15 mouse cellular contexts compared by ENCODE assay signal in the genomic region with DNA sequence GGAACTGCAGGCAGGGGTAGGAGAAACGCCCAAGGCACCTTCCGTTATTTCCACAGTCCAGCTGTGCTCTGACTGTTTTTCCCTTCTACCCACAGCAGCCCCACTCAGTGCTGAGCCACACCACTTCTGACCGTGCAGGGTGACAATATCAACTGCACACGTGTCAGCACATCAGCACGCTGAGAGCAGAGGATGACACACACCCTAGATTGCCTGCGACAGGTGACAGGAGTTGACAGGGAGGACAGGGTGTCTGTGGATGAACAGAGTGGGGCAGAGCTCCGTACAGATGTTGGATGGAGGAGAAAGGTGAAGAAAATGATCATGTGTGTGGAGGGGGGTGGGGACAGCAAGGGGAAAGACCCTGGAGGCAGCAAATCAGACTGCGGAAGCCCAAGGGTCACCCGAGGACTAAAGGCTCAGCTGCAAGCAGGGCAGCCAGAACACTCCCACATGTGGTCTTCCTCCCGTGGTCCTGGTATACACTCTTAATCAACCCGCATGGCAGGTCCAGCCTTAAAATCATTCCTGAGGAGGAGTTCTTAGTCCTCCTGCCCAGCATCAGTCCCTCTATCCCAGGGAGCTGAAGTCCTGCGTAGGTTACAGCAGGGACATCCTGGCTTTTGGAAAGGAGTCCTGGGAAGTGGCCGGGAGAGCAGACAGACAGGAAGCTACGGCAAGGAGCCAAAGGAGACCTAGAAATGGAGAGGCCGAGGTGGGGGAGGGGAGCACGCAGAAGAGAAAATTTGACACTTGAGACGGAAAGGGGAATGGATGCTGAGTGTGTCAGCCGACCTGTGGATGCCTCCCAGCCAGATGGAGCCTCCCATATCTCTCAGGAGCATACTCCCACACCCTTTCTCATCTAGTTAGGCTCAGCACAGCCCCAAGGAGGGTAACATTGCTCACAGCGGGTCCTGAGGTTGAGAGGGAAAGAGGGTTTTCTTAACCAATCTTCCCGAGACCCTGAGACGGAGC.
DNase-seq lines count a peak whose midpoint lies in the region; ATAC-seq and TF ChIP-seq lines count a peak whose summit lies in the region.
"Had no signal": no experiment of that assay in that cellular context is flagged by ENCODE, and none has a peak within 500 bp of the region (broad histone marks: within the 10 kb centered on the region; RNA-seq: fewer than 3 reads in every experiment).

No protein-coding gene starts in this region.

- TF ChIP-seq CTCF in kidney, adult 2 months (conservative IDR thresholded peaks at IDR 0.05; ENCODE audit: insufficient read depth, insufficient read length, low read depth, low read length) = no peak

- TF ChIP-seq POLR2A in kidney, adult 2 months (IDR thresholded peaks at IDR 0.05; ENCODE audit: low read depth, low read length) = no peak

- no peak overlapping the region for H3K9ac ChIP-seq in kidney, embryonic 15.5 days
- no peak overlapping the region for H3K9ac ChIP-seq in midbrain, embryonic 16.5 days (ENCODE audit: low read depth, low read length)
- H3K9ac ChIP-seq: forebrain, postnatal 0 days had no signal

- no peaks in the 10 kb centered on the region for H3K36me3 ChIP-seq in kidney, embryonic 15.5 days
- no peaks in the 10 kb centered on the region for H3K36me3 ChIP-seq in kidney, adult 2 months (ENCODE audit: control insufficient read depth, insufficient read depth, low read length)
- no peaks in the 10 kb centered on the region for H3K36me3 ChIP-seq in midbrain, embryonic 10.5 days
- H3K36me3 ChIP-seq in midbrain, embryonic 16.5 days (ENCODE audit: control insufficient read depth, insufficient read depth, low read length) = no peaks in the 10 kb centered on the region
- H3K36me3 ChIP-seq in embryonic facial prominence, embryonic 10.5 days (replicated peaks) = no peaks in the 10 kb centered on the region

- H3K27me3 ChIP-seq in kidney, embryonic 15.5 days = no peaks in the 10 kb centered on the region
- H3K27me3 ChIP-seq in kidney, adult 2 months (replicated peaks; ENCODE audit: control insufficient read depth, insufficient read depth, low read length) = no peaks in the 10 kb centered on the region
- no peaks in the 10 kb centered on the region for H3K27me3 ChIP-seq in midbrain, embryonic 10.5 days (ENCODE audit: low read depth, poor library complexity, severe bottlenecking)
- H3K27me3 ChIP-seq in midbrain, embryonic 16.5 days (ENCODE audit: control insufficient read depth, insufficient read depth, low read depth, low read length) = no peaks in the 10 kb centered on the region
- no peaks in the 10 kb centered on the region for H3K27me3 ChIP-seq in embryonic facial prominence, embryonic 10.5 days (replicated peaks; ENCODE audit: low read depth, poor library complexity, severe bottlenecking)

- 24% methylated on average over 21 of the region's 21 CpGs for WGBS in kidney, embryonic 15.5 days
- 37% methylated on average over 21 of the region's 21 CpGs for WGBS in kidney, adult 2 months
- 78% methylated on average over 21 of the region's 21 CpGs for whole genome bisulfite sequencing in midbrain, embryonic 10.5 days
- 79% methylated on average over 21 of the region's 21 CpGs for WGBS in midbrain, embryonic 16.5 days
- WGBS in embryonic facial prominence, embryonic 10.5 days = 44% methylated on average over 21 of the region's 21 CpGs

- no peaks in the 10 kb centered on the region for H3K9me3 ChIP-seq in kidney, embryonic 15.5 days (replicated peaks)
- H3K9me3 ChIP-seq in midbrain, embryonic 10.5 days (replicated peaks) = no peaks in the 10 kb centered on the region
- no peaks in the 10 kb centered on the region for H3K9me3 ChIP-seq in midbrain, embryonic 16.5 days (replicated peaks; ENCODE audit: control insufficient read depth, low read length, poor library complexity, severe bottlenecking)
- no peaks in the 10 kb centered on the region for H3K9me3 ChIP-seq in embryonic facial prominence, embryonic 10.5 days

- H3K27ac ChIP-seq in kidney, embryonic 15.5 days = peak overlapping the region; percentile 15; the same call in 1 of the 2 replicates
- H3K27ac ChIP-seq in kidney, adult 2 months (ENCODE audit: insufficient read depth, low read depth, low read length) = no peak overlapping the region
- peak overlapping the region; percentile 3; the same call in 1 of the 2 replicates for H3K27ac ChIP-seq in midbrain, embryonic 10.5 days (replicated peaks)
- no peak overlapping the region for H3K27ac ChIP-seq in midbrain, embryonic 16.5 days (ENCODE audit: low read length)
- H3K27ac ChIP-seq in embryonic facial prominence, embryonic 10.5 days (replicated peaks) = peak overlapping the region; percentile 80

- no peak for DNase-seq in kidney, adult 2 months
- DNase-seq in midbrain, embryonic 10.5 days (ENCODE audit: low spot score) = no peak
- DNase-seq in embryonic facial prominence, embryonic 10.5 days (ENCODE audit: low spot score) = peak; percentile 71
- DNase-seq in thymus, adult 18-20 months = no peak
- DNase-seq: adrenal gland, postnatal 36 days; forebrain, postnatal 0 days; gastrocnemius, postnatal 25 days; layer of hippocampus, adult 9-11 months; right cerebral cortex, postnatal 14 days; thymus, postnatal 14 days had no signal

- no peak overlapping the region for H3K4me3 ChIP-seq in kidney, embryonic 15.5 days (replicated peaks)
- H3K4me3 ChIP-seq in kidney, adult 2 months (ENCODE audit: insufficient read depth, low read depth, low read length) = no peak overlapping the region
- H3K4me3 ChIP-seq in midbrain, embryonic 10.5 days = no peak overlapping the region
- no peak overlapping the region for H3K4me3 ChIP-seq in midbrain, embryonic 16.5 days (ENCODE audit: low read depth, low read length)
- H3K4me3 ChIP-seq in embryonic facial prominence, embryonic 10.5 days = peak overlapping the region; percentile 28

- peaks cover 12% of the 10 kb centered on the region for H3K4me1 ChIP-seq in kidney, embryonic 15.5 days
- H3K4me1 ChIP-seq in kidney, adult 2 months (ENCODE audit: control insufficient read depth, insufficient read depth, low read length) = no peaks in the 10 kb centered on the region
- H3K4me1 ChIP-seq in midbrain, embryonic 10.5 days = peaks cover 12% of the 10 kb centered on the region; the same call in 1 of the 2 replicates
- H3K4me1 ChIP-seq in midbrain, embryonic 16.5 days (ENCODE audit: control insufficient read depth, insufficient read depth, low read length) = no peaks in the 10 kb centered on the region
- H3K4me1 ChIP-seq in embryonic facial prominence, embryonic 10.5 days = peaks cover 40% of the 10 kb centered on the region

- peak; percentile 66; the same call in 1 of the 2 replicates for ATAC-seq in kidney, embryonic 15.5 days (replicated peaks; ENCODE audit: low FRiP score)
- no peak for ATAC-seq in midbrain, embryonic 16.5 days
- ATAC-seq in megakaryocyte progenitor cell, adult 5-6 weeks (replicated peaks; ENCODE audit: poor library complexity) = 0 out of 2 replicates have a peak, but pooled peaks have one; percentile 20
- ATAC-seq: activated CD4-positive, CD25-positive, alpha-beta regulatory T cell, adult 4 months; forebrain, postnatal 0 days had no signal

- peak overlapping the region; percentile 33; the same call in 1 of the 2 replicates for H3K4me2 ChIP-seq in kidney, embryonic 15.5 days
- H3K4me2 ChIP-seq in midbrain, embryonic 16.5 days (ENCODE audit: low read length) = no peak overlapping the region
- H3K4me2 ChIP-seq: liver, embryonic 11.5 days had no signal

Comparison
In these comparisons a context has a peak if more than half of its experiments do, and no peak if none do; other contexts are left out.
1. H3K27ac ChIP-seq: peak in kidney, embryonic 15.5 days (single experiment), midbrain, embryonic 10.5 days (single experiment) and embryonic facial prominence, embryonic 10.5 days (single experiment); none in kidney, adult 2 months (single experiment) and midbrain, embryonic 16.5 days (single experiment).